Mouse (Mus musculus) erythroblast, adult 5-6 weeks (primary cell): Measurements from ENCODE around the gene Cpsf4. TPM values are rescaled to one million over a fixed set of nuclear protein-coding genes. Genes with fewer than 3 reads are reported as not detected.
A peak's percentile ranks its signal among the peaks of the same experiment; 100 is the strongest.
"Not testable (repeated sequence)": the region's sequence is repeated elsewhere in the genome, so short reads cannot be mapped to it uniquely, and the experiment has no call there.

Experiments used
- ATAC-seq: replicated peaks from 2 replicates; pipeline ENCODE4 v1.8.0; 2016; ENCODE audit warnings: moderate number of reproducible peaks, mild to moderate bottlenecking, moderate TSS enrichment, inconsistent platforms; ENCODE audit not compliant: poor library complexity, low FRiP score, severe bottlenecking
- total RNA-seq, 2 experiments: library from RNA; stranded (forward) in 1 of 2; stranded (reverse) in 1 of 2; fragments of 150-400 nt in 1 of 2; fragments of 200-764, 138-1000 nt in 1 of 2; gene quantifications; 2 replicates each; pipeline versions ENCODE4 v1.2.3 to v1.2.4; 2015 to 2017; ENCODE audit warnings: low replicate concordance in 2 of 2

The Cpsf4 gene
- total RNA-seq, 2 experiments from 2014 or later, result 8.1 to 17.0 TPM

DNA sequence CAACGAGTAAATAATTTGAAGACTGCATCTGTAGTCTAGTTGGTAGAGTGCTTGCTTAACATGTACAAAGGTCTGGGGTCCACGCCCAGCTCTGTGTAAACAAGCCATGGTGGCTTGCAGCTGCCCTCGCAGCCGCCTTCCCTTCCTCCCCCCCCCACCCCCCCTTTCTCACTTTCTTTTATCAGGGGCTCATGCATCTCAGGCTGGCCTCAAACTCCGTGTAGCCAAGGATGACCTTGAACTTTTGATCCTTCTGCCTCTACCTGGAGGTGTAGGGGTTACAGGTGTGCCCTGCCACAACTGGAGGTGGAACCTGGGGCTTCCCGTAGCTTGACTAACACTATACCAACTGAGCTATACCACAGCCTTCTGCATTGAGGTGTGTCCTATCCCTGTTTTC is 50.7 kb downstream of the Cpsf4 start:
- ATAC-seq, result no peak

DNA sequence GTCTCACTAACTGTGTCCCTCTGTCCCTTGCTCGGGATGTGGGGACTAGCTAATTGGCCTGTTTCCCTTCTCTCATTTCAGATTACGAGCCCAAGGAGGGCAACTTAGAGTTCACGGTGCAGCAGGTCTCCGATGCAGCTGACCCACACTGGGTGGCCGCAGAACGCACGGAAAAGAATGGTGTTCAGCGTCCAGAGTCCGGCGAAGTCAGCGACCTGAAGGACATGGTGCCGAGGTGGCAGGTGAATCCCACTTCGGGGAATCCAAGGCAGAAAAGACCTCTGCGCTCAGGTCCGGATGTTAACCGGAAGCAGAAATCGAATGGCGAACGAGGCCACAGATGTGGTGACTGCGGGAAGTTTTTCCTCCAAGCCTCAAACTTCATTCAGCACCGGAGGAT is 51.2 kb downstream of the Cpsf4 start:
- ATAC-seq, result no peak

DNA sequence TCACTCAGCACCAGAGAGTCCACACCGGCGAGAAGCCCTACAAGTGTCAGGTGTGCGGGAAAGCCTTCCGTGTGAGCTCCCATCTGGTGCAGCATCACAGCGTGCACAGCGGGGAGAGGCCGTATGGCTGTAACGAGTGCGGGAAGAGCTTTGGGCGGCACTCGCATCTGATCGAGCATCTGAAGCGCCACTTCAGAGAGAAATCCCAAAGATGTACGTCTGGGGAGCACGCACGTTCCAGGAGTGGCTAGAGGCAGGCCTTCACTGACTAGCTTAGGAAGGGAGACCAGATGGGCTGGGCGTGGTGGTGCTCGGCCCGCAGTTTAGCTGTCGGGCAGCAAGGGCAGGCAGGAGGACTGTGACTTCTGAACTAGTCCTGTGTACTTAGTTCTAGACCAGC is 51.7 kb downstream of the Cpsf4 start:
- no peak for ATAC-seq

DNA sequence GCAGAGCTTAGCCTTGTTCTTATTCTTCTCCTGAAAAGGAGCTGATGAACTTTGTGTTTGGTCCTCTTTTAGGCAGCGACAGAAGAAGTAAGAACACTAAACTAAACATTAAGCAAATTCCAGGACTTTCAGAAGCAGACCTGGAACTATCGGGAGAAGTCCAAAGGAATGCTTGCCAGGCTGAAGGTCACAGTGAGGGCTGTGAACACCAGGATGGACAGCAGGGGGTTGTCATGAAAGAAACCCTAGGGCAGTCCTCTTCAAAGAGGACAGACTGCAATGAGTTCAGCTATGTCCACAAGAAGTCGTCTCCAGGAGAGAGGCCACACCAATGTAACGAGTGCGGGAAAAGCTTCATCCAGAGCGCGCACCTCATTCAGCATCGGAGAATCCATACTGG is 53.0 kb downstream of the Cpsf4 start:
- ATAC-seq, result no peak

DNA sequence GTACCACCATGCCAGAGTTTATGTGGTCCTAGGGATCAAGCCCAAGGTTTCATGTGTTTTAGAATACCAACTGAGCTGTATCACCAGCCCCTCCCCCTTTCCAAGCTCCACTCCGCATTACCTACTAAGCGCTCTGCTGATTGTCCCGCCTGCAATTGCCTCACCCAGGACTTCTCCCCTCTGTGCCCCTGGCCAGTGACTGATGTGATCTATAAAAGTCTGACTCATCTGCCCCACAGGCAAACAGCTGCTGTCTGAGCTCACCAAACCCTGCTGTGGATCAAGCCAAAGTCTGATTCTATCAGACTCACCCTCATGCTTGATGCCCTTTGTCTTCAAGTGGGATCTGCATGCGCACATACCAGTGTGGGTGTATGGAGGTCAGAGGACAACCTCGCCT is 55.8 kb downstream of the Cpsf4 start:
- no peak for ATAC-seq

DNA sequence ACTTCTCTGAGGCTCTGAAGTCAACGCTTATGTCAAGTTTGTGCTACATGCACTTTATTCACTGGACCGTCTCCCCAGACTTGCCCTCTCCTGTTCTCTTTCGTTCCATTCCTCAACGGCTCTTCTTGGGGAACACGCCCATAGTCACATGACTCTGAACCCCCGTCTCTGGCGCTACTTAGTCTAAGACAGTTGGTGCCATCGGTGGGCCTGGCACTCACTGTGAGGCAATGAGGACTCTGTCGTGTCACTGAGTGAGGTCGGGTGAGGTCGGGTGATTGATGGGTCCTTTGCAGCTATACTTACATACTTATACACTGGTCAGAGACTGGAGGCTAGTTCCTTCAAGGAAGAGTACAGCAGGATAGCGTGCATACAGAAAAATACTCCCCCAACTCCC is 56.4 kb downstream of the Cpsf4 start:
- ATAC-seq, result no peak

DNA sequence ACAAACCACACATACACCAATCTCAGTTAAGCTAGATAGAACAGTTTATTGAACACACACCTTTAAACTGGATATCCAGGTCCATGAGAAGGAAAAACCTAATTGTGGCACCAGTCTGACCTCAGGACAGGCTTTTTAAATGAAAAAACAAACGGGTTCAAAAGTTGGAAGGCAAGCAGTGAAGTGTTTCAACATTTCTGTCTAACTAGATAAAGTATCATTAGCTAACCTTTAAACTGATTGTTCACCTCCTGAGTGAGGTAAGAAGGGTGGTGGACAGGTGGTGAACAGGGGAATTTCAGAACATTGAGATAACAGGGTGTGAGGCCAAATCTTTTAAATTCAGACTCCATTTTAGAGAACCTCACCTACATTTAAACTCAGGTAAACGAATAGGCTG is 59.4 kb downstream of the Cpsf4 start:
- no peak for ATAC-seq

DNA sequence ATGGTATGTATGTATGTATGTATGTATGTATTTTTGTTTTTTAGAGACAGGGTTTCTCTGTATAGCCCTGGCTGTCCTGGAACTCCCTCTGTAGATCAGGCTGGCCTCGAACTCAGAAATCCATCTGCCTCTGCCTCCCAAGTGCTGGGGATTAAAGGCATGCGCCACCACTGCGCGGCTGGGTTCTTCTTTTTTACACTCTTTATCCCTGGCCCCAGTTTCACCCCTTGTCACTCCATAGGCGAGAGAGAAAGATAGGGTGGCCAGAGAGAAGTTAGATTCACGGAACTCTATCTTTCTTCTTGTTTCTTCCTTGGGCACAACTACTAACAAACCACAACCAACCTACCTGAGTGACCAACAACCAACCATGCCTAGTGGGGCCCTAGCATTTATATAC is 62.3 kb downstream of the Cpsf4 start:
- ATAC-seq, result not testable (repeated sequence)

DNA sequence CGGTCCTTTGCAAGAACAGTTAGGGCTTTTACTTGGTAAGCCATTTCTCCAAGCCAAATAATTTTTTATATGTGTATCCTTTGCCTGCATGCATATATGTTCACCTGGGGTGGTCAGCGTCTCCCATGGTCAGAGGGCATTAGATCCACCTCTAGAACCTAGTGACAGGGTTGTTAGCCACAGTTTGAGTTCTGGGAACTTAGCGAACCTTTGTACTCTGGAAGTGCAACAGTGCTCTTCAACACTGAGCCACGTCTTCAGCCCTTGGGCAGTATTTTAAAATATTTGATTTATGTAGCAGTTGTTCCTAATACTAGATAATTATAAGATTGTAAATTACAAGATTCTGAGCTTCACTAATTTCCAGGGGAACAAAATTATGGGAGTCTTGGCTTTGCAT is 63.6 kb downstream of the Cpsf4 start:
- ATAC-seq, result no peak

DNA sequence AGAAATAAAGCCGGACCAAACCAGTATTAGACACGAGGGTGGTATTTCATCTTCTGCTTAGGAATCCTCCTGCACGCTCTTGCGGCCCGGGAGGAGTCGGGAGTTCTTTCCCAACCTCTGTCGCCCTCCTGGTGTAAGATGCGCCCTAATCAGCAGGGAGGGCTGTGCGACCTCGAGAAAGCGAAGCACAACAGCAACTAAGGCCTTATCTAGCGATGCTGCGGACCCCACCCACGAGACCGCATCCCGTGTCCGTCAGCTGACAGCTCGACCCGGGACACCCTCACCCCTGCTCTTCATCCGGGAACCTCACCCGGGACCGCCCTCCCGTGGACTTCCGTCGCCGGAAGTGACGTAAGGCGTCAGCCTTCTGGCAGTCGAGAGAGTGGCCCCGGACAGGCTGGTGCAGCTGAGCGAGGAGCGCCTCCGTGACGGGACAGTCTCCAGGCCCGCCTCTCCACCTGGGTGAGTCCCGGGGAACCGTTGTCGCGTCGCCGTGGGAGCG is 64.4 kb downstream of the Cpsf4 start, which contains the start of gene Zfp655:
Gene Zfp655 (plus strand): TSS at position 349 of the 505 bp plus-strand sequence.
- ATAC-seq, result peak; percentile 97

Other genes with a start within 250 kb of the Cpsf4 start
- gene Smurf1, start 201.4 kb upstream of the Cpsf4 start, total RNA-seq (2015; ENCODE audit: low replicate concordance), result 1.5 TPM in 2 replicates
- 1.1 and 2.1 TPM in 2 replicates for gene Smurf1, start 201.4 kb upstream of the Cpsf4 start, total RNA-seq (2017; ENCODE audit: low replicate concordance)
- not detected in 2 replicates for gene Gm4871, start 134.5 kb upstream of the Cpsf4 start, total RNA-seq (2015; ENCODE audit: low replicate concordance)
- gene Gm4871, start 134.5 kb upstream of the Cpsf4 start, total RNA-seq (2017; ENCODE audit: low replicate concordance), result not detected in 2 replicates
- gene 1700018F24Rik, start 124.2 kb upstream of the Cpsf4 start, total RNA-seq (2015; ENCODE audit: low replicate concordance), result not detected in 2 replicates
- gene 1700018F24Rik, start 124.2 kb upstream of the Cpsf4 start, total RNA-seq (2017; ENCODE audit: low replicate concordance), result not detected in 2 replicates
- 25.2 and 41.4 TPM in 2 replicates for gene Arpc1a, start 83.4 kb upstream of the Cpsf4 start, total RNA-seq (2015; ENCODE audit: low replicate concordance)
- gene Arpc1a, start 83.4 kb upstream of the Cpsf4 start, total RNA-seq (2017; ENCODE audit: low replicate concordance), result 13.6 and 27.2 TPM in 2 replicates
- not detected in 2 replicates for gene Kpna7, start 83.2 kb upstream of the Cpsf4 start, total RNA-seq (2015; ENCODE audit: low replicate concordance)
- not detected in 2 replicates for gene Kpna7, start 83.2 kb upstream of the Cpsf4 start, total RNA-seq (2017; ENCODE audit: low replicate concordance)
- gene Arpc1b, start 53.0 kb upstream of the Cpsf4 start, total RNA-seq (2015; ENCODE audit: low replicate concordance), result 60.5 and 70.8 TPM in 2 replicates
- gene Arpc1b, start 53.0 kb upstream of the Cpsf4 start, total RNA-seq (2017; ENCODE audit: low replicate concordance), result 46.7 and 74.1 TPM in 2 replicates
- 12.3 and 14.2 TPM in 2 replicates for gene Pdap1, start 27.0 kb upstream of the Cpsf4 start, total RNA-seq (2015; ENCODE audit: low replicate concordance)
- 23.2 and 50.9 TPM in 2 replicates for gene Pdap1, start 27.0 kb upstream of the Cpsf4 start, total RNA-seq (2017; ENCODE audit: low replicate concordance)
- gene Bud31, start 26.9 kb upstream of the Cpsf4 start, total RNA-seq (2015; ENCODE audit: low replicate concordance), result 113 and 149 TPM in 2 replicates
- gene Bud31, start 26.9 kb upstream of the Cpsf4 start, total RNA-seq (2017; ENCODE audit: low replicate concordance), result 170 and 223 TPM in 2 replicates
- gene Ptcd1, start 105 bp upstream of the Cpsf4 start, total RNA-seq (2015; ENCODE audit: low replicate concordance), result 2.7 and 4.8 TPM in 2 replicates
- 6.8 and 10.1 TPM in 2 replicates for gene Ptcd1, start 105 bp upstream of the Cpsf4 start, total RNA-seq (2017; ENCODE audit: low replicate concordance)
- 78.0 and 168 TPM in 2 replicates for gene Atp5j2, start 24.8 kb downstream of the Cpsf4 start, total RNA-seq (2015; ENCODE audit: low replicate concordance)
- gene Atp5j2, start 24.8 kb downstream of the Cpsf4 start, total RNA-seq (2017; ENCODE audit: low replicate concordance), result 43.4 and 55.3 TPM in 2 replicates
- gene Zkscan14, start 34.7 kb downstream of the Cpsf4 start, total RNA-seq (2015; ENCODE audit: low replicate concordance), result 10.6 and 12.3 TPM in 2 replicates
- gene Zkscan14, start 34.7 kb downstream of the Cpsf4 start, total RNA-seq (2017; ENCODE audit: low replicate concordance), result 38.9 and 39.4 TPM in 2 replicates
- 4.4 TPM in 1 of 2 replicates, not detected in the other for gene Zkscan5, start 37.3 kb downstream of the Cpsf4 start, total RNA-seq (2015; ENCODE audit: low replicate concordance)
- 3.9 and 8.9 TPM in 2 replicates for gene Zkscan5, start 37.3 kb downstream of the Cpsf4 start, total RNA-seq (2017; ENCODE audit: low replicate concordance)
- gene Zfp655, start 64.5 kb downstream of the Cpsf4 start, total RNA-seq (2015; ENCODE audit: low replicate concordance), result 24.8 and 33.9 TPM in 2 replicates
- gene Zfp655, start 64.5 kb downstream of the Cpsf4 start, total RNA-seq (2017; ENCODE audit: low replicate concordance), result 36.8 and 44.6 TPM in 2 replicates
- 0.63 and 1.7 TPM in 2 replicates for gene Zscan25, start 113.3 kb downstream of the Cpsf4 start, total RNA-seq (2015; ENCODE audit: low replicate concordance)
- 2.4 TPM in 1 of 2 replicates, not detected in the other for gene Zscan25, start 113.3 kb downstream of the Cpsf4 start, total RNA-seq (2017; ENCODE audit: low replicate concordance)
- gene Cyp3a57, start 178.1 kb downstream of the Cpsf4 start, total RNA-seq (2015; ENCODE audit: low replicate concordance), result not detected in 2 replicates
- gene Cyp3a57, start 178.1 kb downstream of the Cpsf4 start, total RNA-seq (2017; ENCODE audit: low replicate concordance), result not detected in 2 replicates